Comparison of ENCODE assay signal across 11 mouse cellular contexts in genomic region chr1:137902859-137903258, GRCm38 (mm10).
DNase-seq lines count a peak whose midpoint lies in the region; ATAC-seq and TF ChIP-seq lines count a peak whose summit lies in the region.
"Had no signal": no experiment of that assay in that cellular context is flagged by ENCODE, and none has a peak within 500 bp of the region (broad histone marks: within the 10 kb centered on the region; RNA-seq: fewer than 3 reads in every experiment).

No protein-coding gene starts in this region.

- H3K9ac ChIP-seq in lung, embryonic 15.5 days: no peak overlapping the region
- peak overlapping the region; percentile 38 for H3K9ac ChIP-seq in hindbrain, embryonic 15.5 days
- no peak overlapping the region for H3K9ac ChIP-seq in liver, embryonic 12.5 days
- H3K9ac ChIP-seq: liver, postnatal 0 days had no signal

- peak; percentile 20 to 45 for DNase-seq in cerebellum, postnatal 10 days
- DNase-seq in cerebellum, postnatal 4 days (ENCODE audit: low spot score in 2 of 2): no peak
- DNase-seq in lung, postnatal 4 days: no peak
- DNase-seq in layer of hippocampus, postnatal 25 days (ENCODE audit: extremely low spot score in 1 of 2, low spot score in 1 of 2): no peak
- DNase-seq: heart, postnatal 36 days; liver, postnatal 0 days; right cerebral cortex, postnatal 25 days had no signal

- no peak for ATAC-seq in lung, embryonic 15.5 days (ENCODE audit: borderline replicate concordance, extremely low read depth, low FRiP score, low TSS enrichment)
- ATAC-seq in hindbrain, embryonic 15.5 days (ENCODE audit: low FRiP score, low read depth): no peak
- no peak for ATAC-seq in liver, embryonic 12.5 days
- ATAC-seq: liver, postnatal 0 days had no signal

- no peaks in the 10 kb centered on the region for H3K9me3 ChIP-seq in lung, embryonic 15.5 days
- H3K9me3 ChIP-seq in hindbrain, embryonic 15.5 days: no peaks in the 10 kb centered on the region
- no peaks in the 10 kb centered on the region for H3K9me3 ChIP-seq in liver, embryonic 12.5 days (replicated peaks)

- H3K4me2 ChIP-seq in lung, embryonic 15.5 days: peak overlapping the region; percentile 63
- H3K4me2 ChIP-seq in hindbrain, embryonic 15.5 days: peak overlapping the region; percentile 67
- H3K4me2 ChIP-seq in liver, embryonic 12.5 days: no peak overlapping the region

- no peak for TF ChIP-seq CTCF in olfactory bulb, adult 2 months (IDR thresholded peaks at IDR 0.05; ENCODE audit: insufficient read depth, low read depth, low read length)

- H3K4me1 ChIP-seq in lung, embryonic 15.5 days: peaks cover 23% of the 10 kb centered on the region
- H3K4me1 ChIP-seq in hindbrain, embryonic 15.5 days (replicated peaks): peaks cover 45% of the 10 kb centered on the region
- H3K4me1 ChIP-seq in olfactory bulb, adult 2 months (ENCODE audit: control insufficient read depth, insufficient read depth, low read length): no peaks in the 10 kb centered on the region
- H3K4me1 ChIP-seq in liver, embryonic 12.5 days: peaks cover 25% of the 10 kb centered on the region

- H3K27ac ChIP-seq in lung, embryonic 15.5 days: no peak overlapping the region
- peak overlapping the region; percentile 53 for H3K27ac ChIP-seq in hindbrain, embryonic 15.5 days (replicated peaks)
- peak overlapping the region; percentile 87 for H3K27ac ChIP-seq in olfactory bulb, adult 2 months (ENCODE audit: insufficient read depth, low read depth, low read length)
- H3K27ac ChIP-seq in liver, embryonic 12.5 days: no peak overlapping the region

- H3K36me3 ChIP-seq in lung, embryonic 15.5 days: no peaks in the 10 kb centered on the region
- no peaks in the 10 kb centered on the region for H3K36me3 ChIP-seq in hindbrain, embryonic 15.5 days
- no peaks in the 10 kb centered on the region for H3K36me3 ChIP-seq in liver, embryonic 12.5 days

- H3K27me3 ChIP-seq in lung, embryonic 15.5 days: no peaks in the 10 kb centered on the region
- H3K27me3 ChIP-seq in hindbrain, embryonic 15.5 days: no peaks in the 10 kb centered on the region
- no peaks in the 10 kb centered on the region for H3K27me3 ChIP-seq in liver, embryonic 12.5 days (replicated peaks)

- 44% methylated on average over 6 of the region's 6 CpGs for WGBS in lung, embryonic 15.5 days
- WGBS in hindbrain, embryonic 15.5 days: 22% methylated on average over 6 of the region's 6 CpGs
- WGBS in olfactory bulb, adult 2 months: 17% methylated on average over 6 of the region's 6 CpGs
- 60% methylated on average over 6 of the region's 6 CpGs for WGBS in liver, embryonic 12.5 days (ENCODE audit: insufficient replicate concordance)

- no peak for TF ChIP-seq POLR2A in olfactory bulb, adult 2 months (IDR thresholded peaks at IDR 0.05; ENCODE audit: insufficient read depth, low read depth, low read length)

- H3K4me3 ChIP-seq in lung, embryonic 15.5 days: 0 out of 2 replicates have a peak overlapping the region, but pooled peaks have one; percentile 12
- peak overlapping the region; percentile 81 for H3K4me3 ChIP-seq in hindbrain, embryonic 15.5 days
- H3K4me3 ChIP-seq in olfactory bulb, adult 2 months (ENCODE audit: insufficient read depth, low read depth, low read length): peak overlapping the region; percentile 22; the same call in 1 of the 2 replicates
- H3K4me3 ChIP-seq in liver, embryonic 12.5 days: no peak overlapping the region

Comparison
In these comparisons a context has a peak if more than half of its experiments do, and no peak if none do; other contexts are left out.
1. DNase-seq: peak in cerebellum, postnatal 10 days (2 of 2); none in cerebellum, postnatal 4 days (0 of 2), lung, postnatal 4 days (0 of 2) and layer of hippocampus, postnatal 25 days (0 of 2).
2. H3K27ac ChIP-seq: peak in hindbrain, embryonic 15.5 days (single experiment) and olfactory bulb, adult 2 months (single experiment); none in lung, embryonic 15.5 days (single experiment) and liver, embryonic 12.5 days (single experiment).